Mouse (Mus musculus) ES-E14 (cell line): ENCODE results near the gene Ston2. TPM values are rescaled to one million over a fixed set of nuclear protein-coding genes. Genes with fewer than 3 reads are reported as not detected.

Experiments
- DNase-seq: peaks from one replicate; pipeline ENCODE4 v3.0.0-alpha.2; 2013; ENCODE audit warnings: low read depth, low spot score
- H3K27ac ChIP-seq: 2 replicates; pipeline ENCODE4 v1.5.1; 2012; ENCODE audit warnings: low read depth, mild to moderate bottlenecking, low read length, moderate library complexity, mixed read lengths; ENCODE audit not compliant: poor library complexity, insufficient read depth, severe bottlenecking
- H3K36me3 ChIP-seq: 2 replicates; pipeline ENCODE4 v1.6.1; 2012; ENCODE audit warnings: mild to moderate bottlenecking, low read length, moderate library complexity, mixed read lengths; ENCODE audit not compliant: control insufficient read depth, poor library complexity, insufficient read depth, severe bottlenecking
- H3K4me1 ChIP-seq, 2 experiments: fragments of 150-350 bp in 1 of 2; sonication (generic) in 1 of 2; 2 replicates each; pipeline ENCODE4 v1.6.1; 2012; ENCODE audit warnings: low read length in 2 of 2, mild to moderate bottlenecking in 1 of 2, mixed read lengths in 1 of 2; ENCODE audit not compliant: control insufficient read depth in 2 of 2, insufficient read depth in 2 of 2, poor library complexity in 1 of 2
- H3K4me3 ChIP-seq, 2 experiments: fragments of 150-350 bp in 1 of 2; sonication (generic) in 1 of 2; 2 replicates each; pipeline ENCODE4 v1.5.1; 2012; ENCODE audit warnings: low read length in 2 of 2, low read depth in 1 of 2, mild to moderate bottlenecking in 1 of 2, mixed read lengths in 1 of 2; ENCODE audit not compliant: insufficient read depth in 1 of 2, poor library complexity in 1 of 2, severe bottlenecking in 1 of 2
- H3K9ac ChIP-seq: 2 replicates; pipeline ENCODE4 v1.6.1; 2012; ENCODE audit warnings: low read depth, mild to moderate bottlenecking, low read length, mixed read lengths; ENCODE audit not compliant: poor library complexity, insufficient read depth, severe bottlenecking
- H3K9me3 ChIP-seq: fragments of 150-350 bp; sonication (generic); 2 replicates; pipeline ENCODE4 v1.6.1; 2012; ENCODE audit warnings: low read depth, mild to moderate bottlenecking, low read length; ENCODE audit not compliant: control insufficient read depth, insufficient read depth
- CHD2 ChIP-seq: IDR thresholded peaks from 2 replicates; pipeline ENCODE4 v1.6.1; 2014; ENCODE audit warnings: mild to moderate bottlenecking, low read depth, low read length, inconsistent platforms
- HCFC1 ChIP-seq: IDR thresholded peaks from 2 replicates; pipeline ENCODE4 v1.6.1; 2012; ENCODE audit warnings: low read length, inconsistent platforms, borderline replicate concordance; ENCODE audit not compliant: insufficient read depth
- MAFK ChIP-seq: IDR thresholded peaks from 2 replicates; pipeline ENCODE4 v1.6.1; 2014; ENCODE audit warnings: mild to moderate bottlenecking, low read depth, low read length, inconsistent platforms; ENCODE audit not compliant: insufficient read depth
- ZC3H11A ChIP-seq: IDR thresholded peaks from 2 replicates; pipeline ENCODE4 v1.6.1; 2012; ENCODE audit warnings: low read depth, mild to moderate bottlenecking, inconsistent platforms, low read length, borderline replicate concordance
- ZNF384 ChIP-seq: IDR thresholded peaks from 2 replicates; pipeline ENCODE4 v1.6.1; 2012; ENCODE audit warnings: low read depth, low read length, inconsistent platforms
- in situ Hi-C, 2 experiments: fragments of 600-800 bp; cut with MboI; formaldehyde crosslinking; loops; one replicate each; pipeline ENCODE4 v1.15.1; 2025; ENCODE audit warnings: low sequenced_read_pairs in 2 of 2, inconsistent platforms in 1 of 2; ENCODE audit not compliant: unreplicated experiment in 2 of 2
- total RNA-seq: library from RNA; depleted of rRNA; stranded (reverse); fragments of 300-350 nt; gene quantifications from 2 replicates; pipeline ENCODE4 v1.2.3, GENCODE M21; 2012

Ston2 gene
- total RNA-seq, 1 experiment, result 11.7 TPM

DNA sequence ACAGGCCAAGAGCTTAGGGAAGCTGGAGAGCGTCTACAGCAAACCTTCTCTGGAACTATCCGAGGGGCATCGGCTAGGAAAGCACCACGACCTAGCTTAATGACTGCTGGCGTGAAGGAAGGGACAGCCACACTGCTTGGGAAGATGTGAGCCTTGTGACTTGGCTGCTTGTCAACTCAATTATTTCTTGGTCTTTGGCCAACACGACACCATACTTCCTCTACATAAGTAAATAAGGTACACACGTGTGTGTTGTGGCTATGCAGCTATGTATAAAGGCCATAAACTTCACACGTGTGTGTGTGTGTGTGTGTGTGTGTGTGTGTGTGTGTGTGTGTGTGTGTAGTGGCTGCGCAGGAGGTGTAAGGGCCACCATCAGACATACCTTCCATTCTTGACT, 112.2 kb downstream of the Ston2 start:
- H3K4me1 ChIP-seq, result peaks cover 0 to 9% of the 10 kb centered on the region in 2 experiments; a peak in 2 of 4 replicates
- in situ Hi-C loops, result no loop called here
- H3K9ac ChIP-seq, result no peak overlapping the region
- DNase-seq, result no peak
- H3K9me3 ChIP-seq, result no peaks in the 10 kb centered on the region
- no peak overlapping the region for H3K27ac ChIP-seq
- H3K36me3 ChIP-seq, result peaks cover 7% of the 10 kb centered on the region; the same call in 1 of the 2 replicates
- no peak overlapping the region for H3K4me3 ChIP-seq
- TF ChIP-seq ZNF384 (no peak), CHD2 (no peak), ZC3H11A (no peak), HCFC1 (no peak), MAFK (no peak)

GRCm38 (mm10) chr12:91673141-91673540, 115.0 kb downstream of the Ston2 start:
- Histone ChIP-seq H3K36me3 (peaks cover 7% of the 10 kb centered on the region; the same call in 1 of the 2 replicates), H3K4me3 (no peak overlapping the region), H3K27ac (no peak overlapping the region), H3K9me3 (no peaks in the 10 kb centered on the region), H3K9ac (no peak overlapping the region; the same call in 1 of the 2 replicates), H3K4me1 (peaks cover 0 to 3% of the 10 kb centered on the region in 2 experiments; a peak in 1 of 4 replicates)
- in situ Hi-C loops, result no loop called here
- DNase-seq, result no peak
- TF ChIP-seq ZC3H11A, result no peak
- no peak for TF ChIP-seq HCFC1
- no peak for TF ChIP-seq MAFK
- TF ChIP-seq CHD2, result no peak
- no peak for TF ChIP-seq ZNF384

- Histone ChIP-seq H3K4me1 (peaks cover 0 to 3% of the 10 kb centered on the region in 2 experiments; a peak in 1 of 4 replicates), H3K9ac (no peak overlapping the region), H3K4me3 (no peak overlapping the region), H3K27ac (no peak overlapping the region), H3K9me3 (no peaks in the 10 kb centered on the region), H3K36me3 (peaks cover 7% of the 10 kb centered on the region; the same call in 1 of the 2 replicates)
- in situ Hi-C loops, result no loop called here
- DNase-seq, result no peak
- TF ChIP-seq ZNF384 (no peak), CHD2 (no peak), HCFC1 (no peak), ZC3H11A (no peak), MAFK (no peak)
Measured at GRCm38 (mm10) chr12:91672528-91672927, 115.7 kb downstream of the Ston2 start.

DNA sequence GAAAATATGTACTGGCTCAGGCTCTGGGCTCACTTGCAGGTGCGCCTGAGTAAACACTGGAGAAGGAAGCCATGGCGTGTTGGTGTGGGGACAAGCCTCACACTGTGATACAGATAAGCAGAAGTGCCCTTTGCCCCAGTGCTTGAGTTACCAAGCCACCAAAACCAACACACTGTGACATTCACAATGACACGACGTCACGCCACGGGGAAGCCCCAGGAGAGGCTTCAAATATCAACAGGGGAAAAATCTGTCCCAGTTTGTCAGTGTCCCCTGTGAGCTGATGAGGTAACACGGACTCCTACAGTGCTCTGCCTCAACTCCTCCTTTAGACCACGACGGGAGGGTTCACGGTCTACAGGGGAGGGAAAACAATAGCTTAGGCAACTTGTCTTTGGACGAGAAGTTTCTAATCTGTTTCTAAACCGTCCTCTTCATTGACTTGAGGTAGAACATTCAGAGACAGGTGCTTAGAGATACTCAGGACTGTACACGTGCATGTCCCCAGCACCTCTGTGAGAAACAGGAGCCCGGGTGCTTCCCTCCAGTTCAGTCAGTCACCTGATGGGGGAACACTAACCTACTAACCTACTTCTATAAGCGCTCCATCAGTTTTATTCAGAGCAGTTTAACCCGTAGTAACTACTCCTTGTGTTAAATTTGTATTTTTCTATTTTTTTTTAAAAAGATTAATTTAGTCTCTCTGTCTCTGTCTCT, 119.5 kb downstream of the Ston2 start:
- no peak for TF ChIP-seq ZC3H11A
- no peak for TF ChIP-seq MAFK
- no peak for TF ChIP-seq HCFC1
- no peak for TF ChIP-seq ZNF384
- no peak for TF ChIP-seq CHD2
- H3K4me3 ChIP-seq, result no peak overlapping the region
- H3K9ac ChIP-seq, result no peak overlapping the region
- no peaks in the 10 kb centered on the region for H3K9me3 ChIP-seq
- H3K27ac ChIP-seq, result no peak overlapping the region
- in situ Hi-C loops, result no loop called here
- H3K36me3 ChIP-seq, result peaks cover 2% of the 10 kb centered on the region; the same call in 1 of the 2 replicates
- no peak for DNase-seq
- 0 out of 4 replicates have a peak, but pooled peaks cover 0 to 2% of the 10 kb centered on the region in 2 experiments for H3K4me1 ChIP-seq
